Mouse (Mus musculus): ENCODE results near the gene Gm10665. TPM values are rescaled to one million over a fixed set of nuclear protein-coding genes. Genes with fewer than 3 reads are reported as not detected.

The Gm10665 gene
- not detected for polyA plus RNA-seq (2017; shearing (Covaris generic))

DNA sequence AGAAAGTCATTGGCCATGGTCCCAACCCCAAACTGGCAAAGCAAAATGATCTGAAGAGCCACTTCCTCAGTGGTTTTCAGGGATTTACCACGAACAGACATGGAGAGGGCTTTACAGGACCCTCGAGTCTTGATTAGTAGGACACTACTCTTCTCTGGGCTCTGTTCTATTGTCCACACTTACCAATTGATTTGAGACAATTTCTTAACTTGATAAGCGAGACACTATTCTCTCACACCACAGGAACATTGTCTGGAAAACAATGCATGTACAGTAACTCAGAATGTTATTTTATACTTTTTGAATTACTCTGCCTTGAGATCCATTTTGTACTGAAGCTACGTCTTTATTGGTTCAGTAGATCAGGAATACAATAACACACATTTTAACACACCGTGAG, at the start of gene Gm10665:
Gene Gm10665 (minus strand): TSS at position 101 of the 400 bp plus-strand sequence.

DNA sequence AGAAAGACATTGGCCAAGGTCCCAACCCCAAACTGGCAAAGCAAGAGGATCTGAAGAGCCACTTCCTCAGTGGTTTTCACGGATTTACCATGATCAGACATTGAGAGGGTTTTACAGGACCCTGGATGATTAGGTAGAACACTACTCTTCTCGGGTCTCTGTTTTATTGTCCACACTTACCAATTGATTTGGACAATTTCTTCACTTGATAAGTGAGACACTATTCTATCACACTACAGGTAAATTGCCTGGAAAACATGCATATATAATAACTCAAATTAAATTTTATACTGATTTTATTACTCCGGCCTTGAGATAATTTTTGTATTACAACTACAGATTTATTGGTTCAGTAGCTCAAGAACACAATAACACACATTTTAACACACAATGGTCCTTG, 35.7 kb upstream of the Gm10665 start, which contains the start of gene Vmn1r151:
Gene Vmn1r151 (minus strand): TSS at position 101 of the 400 bp plus-strand sequence.

GRCm38 (mm10) chr7:22438129-22438528, 25.7 kb downstream of the Gm10665 start, which contains the start of gene Vmn1r149:
Vmn1r149 (minus strand) TSS chr7:22438229.

GRCm38 (mm10) chr7:22413283-22413682, 50.6 kb downstream of the Gm10665 start, which contains the start of gene Vmn1r148:
Vmn1r148 (plus strand) TSS chr7:22413583.

Other genes with a start within 250 kb of the Gm10665 start
- gene Gm8453, start 234.6 kb downstream of the Gm10665 start, polyA plus RNA-seq (2017; shearing (Covaris generic)) = not detected
- gene Gm4187, start 134.4 kb downstream of the Gm10665 start, polyA plus RNA-seq (2017; shearing (Covaris generic)) = not detected
- gene Gm8660, start 93.0 kb downstream of the Gm10665 start, polyA plus RNA-seq (2017; shearing (Covaris generic)) = not detected
- not detected for gene Vmn1r148, start 50.5 kb downstream of the Gm10665 start, polyA plus RNA-seq (2017; shearing (Covaris generic))
- gene Vmn1r149, start 25.8 kb downstream of the Gm10665 start, polyA plus RNA-seq (2017; shearing (Covaris generic)) = not detected
- gene Vmn1r151, start 35.6 kb upstream of the Gm10665 start, polyA plus RNA-seq (2017; shearing (Covaris generic)) = not detected
- not detected for gene Vmn1r152, start 58.9 kb upstream of the Gm10665 start, polyA plus RNA-seq (2017; shearing (Covaris generic))
- not detected for gene Gm8677, start 70.8 kb upstream of the Gm10665 start, polyA plus RNA-seq (2017; shearing (Covaris generic))
- gene Gm4201, start 101.3 kb upstream of the Gm10665 start, polyA plus RNA-seq (2017; shearing (Covaris generic)) = not detected
- not detected for gene Gm4565, start 124.1 kb upstream of the Gm10665 start, polyA plus RNA-seq (2017; shearing (Covaris generic))
- not detected for gene Vmn1r155, start 193.9 kb upstream of the Gm10665 start, polyA plus RNA-seq (2017; shearing (Covaris generic))
- gene Gm8693, start 228.2 kb upstream of the Gm10665 start, polyA plus RNA-seq (2017; shearing (Covaris generic)) = not detected